Mouse (Mus musculus): ENCODE measurements around the gene Ndufaf2. TPM values are rescaled to one million over a fixed set of nuclear protein-coding genes. Genes with fewer than 3 reads are reported as not detected.

Ndufaf2 gene
- polyA plus RNA-seq, 1 experiment from 2014 or later, result 62.1 TPM

DNA sequence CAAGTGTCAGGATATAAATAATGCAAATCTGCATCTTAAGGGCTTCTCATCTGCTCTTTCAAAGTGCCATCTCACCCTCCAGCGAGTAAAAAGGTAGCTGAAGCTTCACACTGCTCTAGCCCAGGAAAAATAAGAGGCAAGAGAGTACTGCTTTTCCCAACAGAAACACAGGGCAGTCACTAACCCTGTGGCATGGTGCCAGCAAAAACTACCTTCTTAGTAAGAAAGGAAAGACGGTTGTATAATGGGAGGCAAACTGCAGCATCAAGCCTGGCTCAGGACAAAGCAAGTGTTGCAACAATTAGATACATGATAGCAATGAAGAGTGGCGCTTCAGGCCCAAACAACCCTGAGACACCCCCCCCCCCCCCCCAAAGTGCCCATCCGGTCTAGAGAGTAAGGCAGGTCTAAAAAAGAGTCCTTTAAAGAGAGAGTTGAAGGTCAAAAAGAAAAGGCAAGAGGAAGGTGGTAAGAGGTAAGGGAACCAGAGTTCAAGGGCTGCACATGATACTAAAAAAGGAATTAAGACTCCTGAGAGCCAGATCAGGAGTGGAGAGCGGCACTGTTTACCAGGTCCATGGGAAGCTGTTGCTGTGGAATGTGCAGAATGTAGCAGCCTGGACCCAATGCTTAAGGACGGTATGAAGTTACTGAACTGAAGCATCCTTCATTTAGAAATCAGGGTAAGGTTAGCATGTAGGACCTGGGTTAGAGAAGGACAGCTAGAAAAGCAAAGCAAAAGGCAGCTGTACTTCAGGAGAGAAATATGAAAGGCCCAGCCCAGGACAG, 26.2 kb downstream of the Ndufaf2 start:
- H3K27ac ChIP-seq, result no peak overlapping the region
- H3K4me3 ChIP-seq, result no peak overlapping the region
- H3K9me3 ChIP-seq, result no peaks in the 10 kb centered on the region
- no peak overlapping the region for H3K9ac ChIP-seq
- H3K4me2 ChIP-seq, result no peak overlapping the region
- H3K36me3 ChIP-seq, result no peaks in the 10 kb centered on the region
- no peaks in the 10 kb centered on the region for H3K4me1 ChIP-seq
- no peaks in the 10 kb centered on the region for H3K27me3 ChIP-seq
- no peak for ATAC-seq (ENCODE audit: borderline replicate concordance, extremely low read depth, low FRiP score, low TSS enrichment)
- 43% methylated on average over 6 of the region's 6 CpGs for WGBS

DNA sequence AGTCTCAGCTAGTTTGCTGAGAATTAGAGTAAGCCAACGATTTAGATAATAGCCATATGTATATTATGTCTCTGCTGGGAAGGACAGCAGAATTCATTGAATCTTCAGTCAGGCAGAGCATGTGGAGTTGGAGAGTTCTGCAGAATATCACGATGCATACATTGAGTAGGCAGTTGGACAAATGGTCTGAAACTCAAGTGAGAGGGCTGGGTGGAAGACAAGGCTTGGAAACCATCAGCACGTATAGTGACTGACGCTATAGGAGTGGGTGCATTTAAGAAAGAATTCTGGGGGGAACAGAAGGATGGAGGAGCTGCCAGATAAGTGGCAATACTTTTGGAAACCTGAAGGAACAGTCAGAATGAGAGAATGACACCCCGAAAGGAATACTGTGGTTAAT, 27.7 kb downstream of the Ndufaf2 start:
- no peak overlapping the region for H3K4me3 ChIP-seq
- no peak overlapping the region for H3K27ac ChIP-seq
- no peaks in the 10 kb centered on the region for H3K9me3 ChIP-seq
- H3K36me3 ChIP-seq, result no peaks in the 10 kb centered on the region
- no peak for ATAC-seq (ENCODE audit: borderline replicate concordance, extremely low read depth, low FRiP score, low TSS enrichment)
- 91% methylated on average over 5 of the region's 5 CpGs for WGBS
- H3K4me2 ChIP-seq, result no peak overlapping the region
- H3K4me1 ChIP-seq, result no peaks in the 10 kb centered on the region
- H3K27me3 ChIP-seq, result no peaks in the 10 kb centered on the region
- H3K9ac ChIP-seq, result no peak overlapping the region

- no peaks in the 10 kb centered on the region for H3K36me3 ChIP-seq
- no peaks in the 10 kb centered on the region for H3K27me3 ChIP-seq
- no peak overlapping the region for H3K9ac ChIP-seq
- no peak for ATAC-seq (ENCODE audit: borderline replicate concordance, extremely low read depth, low FRiP score, low TSS enrichment)
- H3K9me3 ChIP-seq, result no peaks in the 10 kb centered on the region
- no peak overlapping the region for H3K4me2 ChIP-seq
- H3K4me1 ChIP-seq, result no peaks in the 10 kb centered on the region
- H3K27ac ChIP-seq, result no peak overlapping the region
- WGBS, result 49% methylated on average over 7 of the region's 7 CpGs
- no peak overlapping the region for H3K4me3 ChIP-seq
Observed at GRCm38 (mm10) chr13:108129070-108129469, 29.4 kb downstream of the Ndufaf2 start.

- Histone ChIP-seq H3K27ac (no peak overlapping the region), H3K4me3 (no peak overlapping the region), H3K9me3 (no peaks in the 10 kb centered on the region), H3K36me3 (no peaks in the 10 kb centered on the region), H3K27me3 (no peaks in the 10 kb centered on the region), H3K4me1 (no peaks in the 10 kb centered on the region), H3K4me2 (no peak overlapping the region), H3K9ac (no peak overlapping the region)
- no peak for ATAC-seq (ENCODE audit: borderline replicate concordance, extremely low read depth, low FRiP score, low TSS enrichment)
- 55% methylated on average over 1 of the region's 1 CpGs for WGBS
Observed at GRCm38 (mm10) chr13:108127883-108128282, 30.5 kb downstream of the Ndufaf2 start.

- Histone ChIP-seq H3K4me1 (no peaks in the 10 kb centered on the region), H3K27me3 (no peaks in the 10 kb centered on the region), H3K4me3 (no peak overlapping the region), H3K27ac (no peak overlapping the region), H3K36me3 (no peaks in the 10 kb centered on the region), H3K9ac (no peak overlapping the region), H3K4me2 (no peak overlapping the region), H3K9me3 (no peaks in the 10 kb centered on the region)
- whole genome bisulfite sequencing, result 8% methylated on average over 1 of the region's 1 CpGs
- no peak for ATAC-seq (ENCODE audit: borderline replicate concordance, extremely low read depth, low FRiP score, low TSS enrichment)
Observed at GRCm38 (mm10) chr13:108127130-108127529, 31.3 kb downstream of the Ndufaf2 start.

- Histone ChIP-seq H3K36me3 (no peaks in the 10 kb centered on the region), H3K27me3 (no peaks in the 10 kb centered on the region), H3K4me1 (no peaks in the 10 kb centered on the region), H3K9ac (no peak overlapping the region), H3K4me2 (no peak overlapping the region), H3K27ac (no peak overlapping the region), H3K4me3 (no peak overlapping the region), H3K9me3 (no peaks in the 10 kb centered on the region)
- no peak for ATAC-seq (ENCODE audit: borderline replicate concordance, extremely low read depth, low FRiP score, low TSS enrichment)
- 58% methylated on average over 2 of the region's 2 CpGs for WGBS
Observed at GRCm38 (mm10) chr13:108126246-108126645, 32.2 kb downstream of the Ndufaf2 start.

DNA sequence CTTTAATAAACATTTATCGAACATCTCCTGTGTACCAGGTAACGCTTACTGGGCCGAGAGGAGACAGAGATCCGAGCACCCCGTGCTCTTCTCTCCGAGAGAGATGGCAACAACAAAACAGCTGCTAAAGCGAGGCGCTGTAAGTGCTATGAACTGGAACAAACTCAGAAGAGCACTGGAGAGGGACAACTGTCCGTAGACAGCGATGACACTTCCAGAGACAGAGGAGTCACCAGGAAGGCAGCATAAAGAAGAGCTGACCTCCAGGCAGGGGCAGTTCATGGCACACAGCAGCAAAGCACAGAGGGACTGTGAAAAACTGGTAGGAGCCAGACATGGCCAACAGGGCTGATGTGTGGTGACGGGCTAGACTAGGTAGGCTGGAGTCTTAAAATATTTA, 34.3 kb downstream of the Ndufaf2 start:
- Histone ChIP-seq H3K27ac (no peak overlapping the region), H3K36me3 (no peaks in the 10 kb centered on the region), H3K4me2 (no peak overlapping the region), H3K9ac (no peak overlapping the region), H3K4me3 (no peak overlapping the region), H3K27me3 (no peaks in the 10 kb centered on the region), H3K9me3 (no peaks in the 10 kb centered on the region), H3K4me1 (no peaks in the 10 kb centered on the region)
- WGBS, result 80% methylated on average over 11 of the region's 11 CpGs
- no peak for ATAC-seq (ENCODE audit: borderline replicate concordance, extremely low read depth, low FRiP score, low TSS enrichment)

DNA sequence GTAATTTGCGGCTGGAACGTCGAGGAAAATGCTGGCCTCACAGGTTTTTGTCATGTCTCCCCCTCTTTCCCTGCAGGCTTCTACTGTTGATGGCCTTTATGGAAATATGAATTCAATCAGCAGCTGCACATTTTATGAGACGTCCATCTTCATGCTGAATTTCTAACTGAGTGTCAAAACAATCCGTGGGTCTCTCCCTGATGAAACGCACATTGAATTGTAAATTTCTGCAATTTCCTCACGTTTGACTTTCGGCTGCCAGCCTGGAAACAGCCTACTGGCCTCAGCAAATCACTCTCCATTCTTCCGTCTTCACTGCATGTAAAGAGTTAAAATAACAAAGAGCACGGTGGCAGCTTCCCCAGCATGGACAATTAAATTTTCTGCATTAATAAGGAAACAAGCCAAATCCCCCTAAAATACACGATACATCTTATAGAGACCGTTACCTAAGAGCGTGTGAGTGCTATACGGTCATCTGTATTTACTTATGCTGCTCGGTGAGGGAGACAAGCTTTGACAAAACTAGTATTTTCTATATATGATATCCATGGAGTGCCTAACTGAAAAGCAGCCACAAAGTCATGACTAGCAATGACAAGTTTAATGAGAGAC, 35.2 kb downstream of the Ndufaf2 start:
- Histone ChIP-seq H3K4me2 (no peak overlapping the region), H3K36me3 (no peaks in the 10 kb centered on the region), H3K9me3 (no peaks in the 10 kb centered on the region), H3K27me3 (no peaks in the 10 kb centered on the region), H3K4me3 (no peak overlapping the region), H3K27ac (no peak overlapping the region), H3K9ac (no peak overlapping the region), H3K4me1 (no peaks in the 10 kb centered on the region)
- ATAC-seq (ENCODE audit: borderline replicate concordance, extremely low read depth, low FRiP score, low TSS enrichment), result no peak
- WGBS, result 56% methylated on average over 15 of the region's 15 CpGs

GRCm38 (mm10) chr13:108119411-108120310, 38.8 kb downstream of the Ndufaf2 start:
- no peaks in the 10 kb centered on the region for H3K27me3 ChIP-seq
- H3K9me3 ChIP-seq, result no peaks in the 10 kb centered on the region
- H3K4me3 ChIP-seq, result no peak overlapping the region
- no peak overlapping the region for H3K27ac ChIP-seq
- H3K4me2 ChIP-seq, result no peak overlapping the region
- WGBS, result 46% methylated on average over 9 of the region's 9 CpGs
- no peak overlapping the region for H3K9ac ChIP-seq
- H3K4me1 ChIP-seq, result no peaks in the 10 kb centered on the region
- H3K36me3 ChIP-seq, result no peaks in the 10 kb centered on the region
- ATAC-seq (ENCODE audit: borderline replicate concordance, extremely low read depth, low FRiP score, low TSS enrichment), result no peak

GRCm38 (mm10) chr13:108118188-108118587, 40.2 kb downstream of the Ndufaf2 start:
- Histone ChIP-seq H3K4me3 (no peak overlapping the region), H3K36me3 (no peaks in the 10 kb centered on the region), H3K9me3 (no peaks in the 10 kb centered on the region), H3K27me3 (no peaks in the 10 kb centered on the region), H3K9ac (no peak overlapping the region), H3K4me2 (no peak overlapping the region), H3K4me1 (no peaks in the 10 kb centered on the region), H3K27ac (no peak overlapping the region)
- WGBS, result 74% methylated on average over 1 of the region's 1 CpGs
- no peak for ATAC-seq (ENCODE audit: borderline replicate concordance, extremely low read depth, low FRiP score, low TSS enrichment)

- Histone ChIP-seq H3K27ac (no peak overlapping the region), H3K4me1 (no peaks in the 10 kb centered on the region), H3K4me3 (no peak overlapping the region), H3K27me3 (no peaks in the 10 kb centered on the region), H3K9me3 (no peaks in the 10 kb centered on the region), H3K9ac (no peak overlapping the region), H3K36me3 (no peaks in the 10 kb centered on the region), H3K4me2 (no peak overlapping the region)
- ATAC-seq (ENCODE audit: borderline replicate concordance, extremely low read depth, low FRiP score, low TSS enrichment), result no peak
Observed at GRCm38 (mm10) chr13:108117654-108118053, 40.8 kb downstream of the Ndufaf2 start.

DNA sequence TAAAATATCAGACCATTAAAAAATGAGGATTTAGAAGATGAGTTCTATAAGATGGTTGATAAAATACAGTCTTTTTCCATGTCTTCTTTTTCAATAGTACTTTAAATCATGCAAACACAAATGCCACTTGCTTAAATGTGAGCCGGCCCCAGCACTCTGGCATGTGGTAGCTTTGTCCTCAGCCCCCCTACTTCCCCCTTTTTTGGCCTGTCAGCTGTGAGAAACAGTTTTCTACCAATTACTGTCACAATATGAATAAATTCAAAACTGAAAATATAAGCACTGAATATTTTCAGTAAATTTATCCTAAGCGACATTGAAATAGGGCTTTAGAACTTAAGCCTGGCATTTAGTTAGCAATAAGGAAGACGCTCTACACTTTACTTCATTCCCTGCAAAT, 44.2 kb downstream of the Ndufaf2 start:
- 62% methylated on average over 3 of the region's 3 CpGs for WGBS
- no peak for ATAC-seq (ENCODE audit: borderline replicate concordance, extremely low read depth, low FRiP score, low TSS enrichment)

More for the DNA sequence above, 44.2 kb downstream of the Ndufaf2 start:
- Histone ChIP-seq H3K9ac (no peak overlapping the region), H3K4me2 (no peak overlapping the region), H3K9me3 (no peaks in the 10 kb centered on the region), H3K4me3 (no peak overlapping the region), H3K27me3 (no peaks in the 10 kb centered on the region), H3K36me3 (no peaks in the 10 kb centered on the region), H3K4me1 (no peaks in the 10 kb centered on the region), H3K27ac (no peak overlapping the region)
